Mouse (Mus musculus) ES-E14 (cell line): ENCODE measurements around the gene Tirap. TPM values are rescaled to one million over a fixed set of nuclear protein-coding genes. Genes with fewer than 3 reads are reported as not detected.

Experiments used
- DNase-seq: peaks from one replicate; pipeline ENCODE4 v3.0.0-alpha.2; 2013; ENCODE audit warnings: low read depth, low spot score
- H3K27ac ChIP-seq: 2 replicates; pipeline ENCODE4 v1.5.1; 2012; ENCODE audit warnings: low read depth, mild to moderate bottlenecking, low read length, moderate library complexity, mixed read lengths; ENCODE audit not compliant: poor library complexity, insufficient read depth, severe bottlenecking
- H3K36me3 ChIP-seq: 2 replicates; pipeline ENCODE4 v1.6.1; 2012; ENCODE audit warnings: mild to moderate bottlenecking, low read length, moderate library complexity, mixed read lengths; ENCODE audit not compliant: control insufficient read depth, poor library complexity, insufficient read depth, severe bottlenecking
- H3K4me1 ChIP-seq, 2 experiments: fragments of 150-350 bp in 1 of 2; sonication (generic) in 1 of 2; 2 replicates each; pipeline ENCODE4 v1.6.1; 2012; ENCODE audit warnings: low read length in 2 of 2, mild to moderate bottlenecking in 1 of 2, mixed read lengths in 1 of 2; ENCODE audit not compliant: control insufficient read depth in 2 of 2, insufficient read depth in 2 of 2, poor library complexity in 1 of 2
- H3K4me3 ChIP-seq, 2 experiments: fragments of 150-350 bp in 1 of 2; sonication (generic) in 1 of 2; 2 replicates each; pipeline ENCODE4 v1.5.1; 2012; ENCODE audit warnings: low read length in 2 of 2, low read depth in 1 of 2, mild to moderate bottlenecking in 1 of 2, mixed read lengths in 1 of 2; ENCODE audit not compliant: insufficient read depth in 1 of 2, poor library complexity in 1 of 2, severe bottlenecking in 1 of 2
- H3K9ac ChIP-seq: 2 replicates; pipeline ENCODE4 v1.6.1; 2012; ENCODE audit warnings: low read depth, mild to moderate bottlenecking, low read length, mixed read lengths; ENCODE audit not compliant: poor library complexity, insufficient read depth, severe bottlenecking
- H3K9me3 ChIP-seq: fragments of 150-350 bp; sonication (generic); 2 replicates; pipeline ENCODE4 v1.6.1; 2012; ENCODE audit warnings: low read depth, mild to moderate bottlenecking, low read length; ENCODE audit not compliant: control insufficient read depth, insufficient read depth
- CHD2 ChIP-seq: IDR thresholded peaks from 2 replicates; pipeline ENCODE4 v1.6.1; 2014; ENCODE audit warnings: mild to moderate bottlenecking, low read depth, low read length, inconsistent platforms
- HCFC1 ChIP-seq: IDR thresholded peaks from 2 replicates; pipeline ENCODE4 v1.6.1; 2012; ENCODE audit warnings: low read length, inconsistent platforms, borderline replicate concordance; ENCODE audit not compliant: insufficient read depth
- MAFK ChIP-seq: IDR thresholded peaks from 2 replicates; pipeline ENCODE4 v1.6.1; 2014; ENCODE audit warnings: mild to moderate bottlenecking, low read depth, low read length, inconsistent platforms; ENCODE audit not compliant: insufficient read depth
- ZC3H11A ChIP-seq: IDR thresholded peaks from 2 replicates; pipeline ENCODE4 v1.6.1; 2012; ENCODE audit warnings: low read depth, mild to moderate bottlenecking, inconsistent platforms, low read length, borderline replicate concordance
- ZNF384 ChIP-seq: IDR thresholded peaks from 2 replicates; pipeline ENCODE4 v1.6.1; 2012; ENCODE audit warnings: low read depth, low read length, inconsistent platforms
- in situ Hi-C, 2 experiments: fragments of 600-800 bp; cut with MboI; formaldehyde crosslinking; loops; one replicate each; pipeline ENCODE4 v1.15.1; 2025; ENCODE audit warnings: low sequenced_read_pairs in 2 of 2, inconsistent platforms in 1 of 2; ENCODE audit not compliant: unreplicated experiment in 2 of 2
- total RNA-seq: library from RNA; depleted of rRNA; stranded (reverse); fragments of 300-350 nt; gene quantifications from 2 replicates; pipeline ENCODE4 v1.2.3, GENCODE M21; 2012

Gene Tirap
- total RNA-seq, 1 experiment, result 6.1 TPM

- peaks cover 2 to 4% of the 10 kb centered on the region in 2 experiments; a peak in 2 of 4 replicates for H3K4me1 ChIP-seq
- no peak overlapping the region for H3K27ac ChIP-seq
- no peak overlapping the region for H3K4me3 ChIP-seq
- DNase-seq, result no peak
- in situ Hi-C loops, result no loop called here
- no peak overlapping the region for H3K9ac ChIP-seq
- H3K9me3 ChIP-seq, result no peaks in the 10 kb centered on the region
- H3K36me3 ChIP-seq, result peaks cover 23% of the 10 kb centered on the region
- TF ChIP-seq ZNF384, result no peak
- no peak for TF ChIP-seq HCFC1
- TF ChIP-seq ZC3H11A, result no peak
- no peak for TF ChIP-seq CHD2
- TF ChIP-seq MAFK, result no peak
Measured at GRCm38 (mm10) chr9:35203536-35203935, 3.4 kb upstream of the Tirap start.

- Histone ChIP-seq H3K9ac (no peak overlapping the region), H3K4me3 (no peak overlapping the region), H3K4me1 (peaks cover 2 to 4% of the 10 kb centered on the region in 2 experiments; a peak in 2 of 4 replicates), H3K27ac (no peak overlapping the region), H3K9me3 (no peaks in the 10 kb centered on the region), H3K36me3 (peaks cover 10% of the 10 kb centered on the region)
- no peak for TF ChIP-seq ZC3H11A
- TF ChIP-seq HCFC1, result no peak
- no peak for TF ChIP-seq ZNF384
- TF ChIP-seq CHD2, result no peak
- TF ChIP-seq MAFK, result no peak
- DNase-seq, result no peak
- in situ Hi-C loops, result no loop called here
Measured at GRCm38 (mm10) chr9:35200529-35201060, 504 bp upstream of the Tirap start.

- no peaks in the 10 kb centered on the region for H3K36me3 ChIP-seq
- H3K4me1 ChIP-seq, result peaks cover 2 to 4% of the 10 kb centered on the region in 2 experiments; a peak in 2 of 4 replicates
- no peaks in the 10 kb centered on the region for H3K9me3 ChIP-seq
- TF ChIP-seq CHD2 (no peak), HCFC1 (no peak), ZNF384 (no peak), ZC3H11A (no peak), MAFK (no peak)
- no peak for DNase-seq
- in situ Hi-C loops, result no loop called here
- H3K4me3 ChIP-seq, result peak overlapping the region; percentile 71 to 93
- H3K9ac ChIP-seq, result peak overlapping the region; percentile 42
- no peak overlapping the region for H3K27ac ChIP-seq
Measured at GRCm38 (mm10) chr9:35198945-35199771, 933 bp downstream of the Tirap start.

- no peak overlapping the region for H3K9ac ChIP-seq
- no peaks in the 10 kb centered on the region for H3K36me3 ChIP-seq
- no peak for DNase-seq
- no peak for TF ChIP-seq MAFK
- no peak for TF ChIP-seq CHD2
- TF ChIP-seq ZC3H11A, result no peak
- TF ChIP-seq HCFC1, result no peak
- TF ChIP-seq ZNF384, result no peak
- no peak overlapping the region for H3K4me3 ChIP-seq
- H3K4me1 ChIP-seq, result peaks cover 2 to 4% of the 10 kb centered on the region in 2 experiments; a peak in 2 of 4 replicates
- H3K27ac ChIP-seq, result no peak overlapping the region
- in situ Hi-C loops, result no loop called here
- H3K9me3 ChIP-seq, result no peaks in the 10 kb centered on the region
Measured at GRCm38 (mm10) chr9:35198351-35198750, 1.7 kb downstream of the Tirap start.
